24 mouse cellular contexts compared by ENCODE assay signal in the genomic region with DNA sequence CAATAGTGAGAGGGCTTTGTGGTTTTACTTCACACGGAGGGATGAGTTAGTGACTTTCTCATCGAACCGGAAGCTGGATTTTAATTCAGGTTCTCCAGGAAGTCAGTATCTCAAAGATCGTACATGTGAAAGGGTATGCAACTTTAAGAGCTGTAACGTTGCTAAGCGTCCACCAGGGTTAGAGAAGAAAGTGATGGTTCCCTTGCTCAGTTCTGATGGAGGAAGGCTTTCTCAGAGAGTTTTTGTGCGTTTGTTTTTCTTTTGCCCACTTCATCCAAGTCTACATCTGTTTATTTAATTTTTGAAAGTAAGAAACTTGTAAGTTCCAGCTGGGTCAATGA. TPM values are rescaled to one million over a fixed set of nuclear protein-coding genes. Genes with fewer than 3 reads are reported as not detected.
DNase-seq lines count a peak whose midpoint lies in the region; ATAC-seq and TF ChIP-seq lines count a peak whose summit lies in the region.
"Had no signal": no experiment of that assay in that cellular context is flagged by ENCODE, and none has a peak within 500 bp of the region (broad histone marks: within the 10 kb centered on the region; RNA-seq: fewer than 3 reads in every experiment).

No protein-coding gene starts in this region.

- ATAC-seq in kidney, embryonic 16.5 days (ENCODE audit: low FRiP score, low TSS enrichment) = no peak
- no peak for ATAC-seq in stomach, postnatal 0 days (ENCODE audit: low FRiP score, low TSS enrichment)
- ATAC-seq: hindbrain, embryonic 16.5 days had no signal

- H3K9me3 ChIP-seq in kidney, embryonic 16.5 days (ENCODE audit: low read length) = no peaks in the 10 kb centered on the region
- H3K9me3 ChIP-seq in stomach, postnatal 0 days (ENCODE audit: control insufficient read depth, low read length) = no peaks in the 10 kb centered on the region
- H3K9me3 ChIP-seq: heart, embryonic 12.5 days; limb, embryonic 13.5 days had no signal

- 0 out of 2 replicates have a peak, but pooled peaks cover 6% of the 10 kb centered on the region for H3K4me1 ChIP-seq in kidney, embryonic 16.5 days (ENCODE audit: insufficient read depth, low read length)
- H3K4me1 ChIP-seq in stomach, postnatal 0 days (replicated peaks; ENCODE audit: control insufficient read depth, insufficient read depth) = no peaks in the 10 kb centered on the region

- TF ChIP-seq EP300 in stomach, postnatal 0 days (optimal IDR thresholded peaks at IDR 0.05) = peak; percentile 9

- WGBS in kidney, embryonic 16.5 days = 62% methylated on average over 7 of the region's 7 CpGs
- WGBS in stomach, postnatal 0 days = 56% methylated on average over 7 of the region's 7 CpGs

- no peaks in the 10 kb centered on the region for H3K36me3 ChIP-seq in kidney, embryonic 16.5 days (ENCODE audit: insufficient read depth, low read length)
- no peaks in the 10 kb centered on the region for H3K36me3 ChIP-seq in stomach, postnatal 0 days (ENCODE audit: control insufficient read depth, insufficient read depth, low read length)
- H3K36me3 ChIP-seq: heart, embryonic 12.5 days; limb, embryonic 13.5 days had no signal

- H3K4me3 ChIP-seq in kidney, embryonic 16.5 days (ENCODE audit: low read length) = no peak overlapping the region
- H3K4me3 ChIP-seq in stomach, postnatal 0 days (ENCODE audit: low read depth, low read length) = no peak overlapping the region
- H3K4me3 ChIP-seq: heart, embryonic 12.5 days; limb, embryonic 13.5 days had no signal

- peak; percentile 37 for TF ChIP-seq CTCF in stomach, postnatal 0 days (IDR thresholded peaks at IDR 0.05; ENCODE audit: low read depth)

- peak overlapping the region; percentile 79 for H3K27ac ChIP-seq in kidney, embryonic 16.5 days (ENCODE audit: low read length)
- H3K27ac ChIP-seq in stomach, postnatal 0 days (replicated peaks) = peak overlapping the region; percentile 64
- H3K27ac ChIP-seq: limb, embryonic 13.5 days; macrophage had no signal

- H3K9ac ChIP-seq in kidney, embryonic 16.5 days (replicated peaks; ENCODE audit: low read length) = no peak overlapping the region
- H3K9ac ChIP-seq in stomach, postnatal 0 days (ENCODE audit: low read length) = no peak overlapping the region
- H3K9ac ChIP-seq: heart, embryonic 12.5 days; limb, embryonic 13.5 days had no signal

- H3K27me3 ChIP-seq in kidney, embryonic 16.5 days (ENCODE audit: insufficient read depth, low read length) = peaks cover 39% of the 10 kb centered on the region
- H3K27me3 ChIP-seq in stomach, postnatal 0 days (ENCODE audit: control insufficient read depth, insufficient read depth, low read length) = peaks cover 9% of the 10 kb centered on the region; the same call in 1 of the 2 replicates

- no peak overlapping the region for H3K4me2 ChIP-seq in kidney, embryonic 16.5 days (replicated peaks; ENCODE audit: low read depth, low read length)
- no peak overlapping the region for H3K4me2 ChIP-seq in stomach, postnatal 0 days (replicated peaks; ENCODE audit: low read depth)
- H3K4me2 ChIP-seq: heart, embryonic 12.5 days; limb, embryonic 13.5 days had no signal

- intact Hi-C loops in heart, postnatal 10 days (cut with DNase I) = loop anchor here (10.0 kb wide), 1 partner anchor 337 kb away; no protein-coding TSS in a partner anchor

- DNase-seq in kidney, adult 9 months = no peak
- DNase-seq in thymus, postnatal 0 days (ENCODE audit: low spot score) = peak; percentile 33
- DNase-seq in thymus, postnatal 4 days = no peak
- DNase-seq in gonadal fat pad, adult 2 months (ENCODE audit: low read depth) = peak; percentile 14
- no peak for DNase-seq in stomach, postnatal 0 days (ENCODE audit: low spot score)
- DNase-seq in heart, postnatal 10 days = no peak
- DNase-seq in gastrocnemius, adult 8-10 months (ENCODE audit: low spot score in 2 of 2) = no peak
- DNase-seq: adrenal gland, adult 8-10 months; cerebellum, adult 11 months; cerebellum, postnatal 36 days; gastrocnemius, postnatal 36 days; heart, postnatal 4 days; midbrain, embryonic 14.5 days; thymus, postnatal 25 days had no signal

RNA-seq across cellular contexts. Expression of gene Tacstd2, which starts 3.8 kb away (rescaled TPM):
- 73.5 and 75.3 TPM in 2 replicates for polyA plus RNA-seq in kidney, embryonic 16.5 days (2015; fragmentation: Nextera tagmentation; extraction: Ambion mirVana)
- 5.8 and 7.1 TPM in 2 replicates for polyA plus RNA-seq in thymus, postnatal 0 days (2015; fragmentation: Nextera tagmentation; extraction: Ambion mirVana)
- polyA plus RNA-seq in gonadal fat pad, adult 2 months (2012; rRNA removed) = 9.5 and 16.5 TPM in 2 replicates
- polyA plus RNA-seq in stomach, postnatal 0 days (2015; fragmentation: Nextera tagmentation; extraction: Ambion mirVana) = 260 and 272 TPM in 2 replicates
- not detected for total RNA-seq in heart, postnatal 10 days (2021)
- not detected for total RNA-seq in gastrocnemius, adult 8-10 months (2022)
- total RNA-seq: adrenal gland, adult 8-10 months; gastrocnemius, postnatal 36 days; heart, postnatal 4 days; MEL had no signal
- polyA plus RNA-seq: C2C12 had no signal

RNA-seq across cellular contexts. Expression of gene Il23r, which starts 40.1 kb away (rescaled TPM):
- polyA plus RNA-seq in kidney, embryonic 16.5 days (2015; fragmentation: Nextera tagmentation; extraction: Ambion mirVana) = not detected in 2 replicates
- polyA plus RNA-seq in thymus, postnatal 0 days (2015; fragmentation: Nextera tagmentation; extraction: Ambion mirVana) = 1.3 and 1.8 TPM in 2 replicates
- 0.11 TPM in 1 of 2 replicates, not detected in the other for polyA plus RNA-seq in gonadal fat pad, adult 2 months (2012; rRNA removed)
- polyA plus RNA-seq in stomach, postnatal 0 days (2015; fragmentation: Nextera tagmentation; extraction: Ambion mirVana) = 0.04 and 0.07 TPM in 2 replicates
- not detected for total RNA-seq in heart, postnatal 10 days (2021)
- not detected for total RNA-seq in gastrocnemius, adult 8-10 months (2022)
- total RNA-seq: gastrocnemius, postnatal 36 days; heart, postnatal 4 days; MEL had no signal
- polyA plus RNA-seq: brain, embryonic 14.5 days; C2C12; embryonic facial prominence, embryonic 11.5 days; heart, embryonic 12.5 days; hindbrain, embryonic 16.5 days; limb, embryonic 13.5 days; liver, embryonic 16.5 days; midbrain, embryonic 14.5 days had no signal

Comparison
In these comparisons a context has a peak if more than half of its experiments do, and no peak if none do; other contexts are left out.
1. DNase-seq: peak in thymus, postnatal 0 days (single experiment) and gonadal fat pad, adult 2 months (single experiment); none in kidney, adult 9 months (single experiment), thymus, postnatal 4 days (single experiment), stomach, postnatal 0 days (single experiment), heart, postnatal 10 days (0 of 2) and gastrocnemius, adult 8-10 months (0 of 2).